Mouse (Mus musculus): ENCODE measurements around the gene Tvp23b.

Tvp23b gene

DNA sequence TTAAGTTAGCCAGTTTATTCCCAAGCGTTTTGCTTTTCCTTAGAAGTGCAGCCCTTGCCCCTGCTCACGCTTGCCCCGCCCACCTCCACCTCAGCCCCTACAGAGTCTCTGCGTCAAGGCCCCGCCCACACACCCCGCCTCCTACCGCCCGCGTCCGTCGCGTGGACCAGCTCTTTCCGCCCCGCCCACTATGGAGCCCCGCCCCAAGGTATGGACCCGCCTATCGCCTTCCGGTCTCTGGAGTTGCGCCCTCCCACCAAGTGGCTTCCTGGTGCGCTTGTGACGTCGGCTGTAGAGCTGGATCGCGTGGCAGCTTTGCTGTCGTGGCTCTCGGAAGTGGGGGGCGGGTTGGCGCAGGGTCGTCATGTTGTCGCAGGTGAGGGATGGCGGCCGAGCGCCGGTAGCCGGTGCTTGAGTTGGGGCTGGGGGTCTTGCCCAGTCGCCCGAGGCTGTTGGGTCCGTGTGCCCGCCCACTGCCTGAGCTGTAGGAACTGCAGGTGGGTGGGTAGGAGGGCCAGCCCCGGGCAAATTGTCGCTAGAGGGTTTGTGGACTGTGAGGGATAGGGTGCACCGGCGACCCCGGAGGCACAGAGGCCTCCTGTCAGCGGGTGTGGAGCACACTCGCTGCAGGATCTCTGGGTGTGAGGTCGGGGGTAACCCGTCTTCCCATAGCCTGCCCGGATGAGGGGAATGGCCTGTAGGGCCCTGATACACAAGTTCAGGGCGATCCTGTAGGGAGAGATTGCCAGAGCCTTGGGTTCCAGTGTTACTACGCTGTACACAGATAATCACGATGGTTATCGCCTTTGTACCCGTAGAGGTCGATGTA lies at the start of gene Tvp23b:
Tvp23b (plus strand) TSS at position 236 of the 829 bp plus-strand sequence.
- in situ Hi-C loops (cut with MboI; ENCODE audit: low sequenced_read_pairs), result no loop called here

DNA sequence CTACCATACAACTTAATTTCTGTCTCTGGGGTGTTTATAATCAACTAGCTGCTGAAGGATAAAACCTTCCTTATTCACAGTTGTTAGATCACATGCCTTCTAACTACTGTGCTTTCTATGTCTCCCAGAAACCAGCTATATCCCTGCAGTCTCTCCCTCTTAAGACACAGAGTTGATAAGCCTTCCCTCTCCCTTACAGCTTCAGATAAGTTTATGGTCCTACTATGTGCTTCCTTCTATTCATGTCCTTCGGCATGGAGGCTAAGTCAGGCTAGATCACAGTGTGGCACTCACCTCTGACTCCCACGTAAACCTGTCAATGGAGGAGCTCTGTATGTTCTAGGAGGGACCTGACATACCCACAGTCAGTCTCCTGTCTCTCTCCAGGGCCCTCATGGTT lies 48.9 kb upstream of the Tvp23b start:
- in situ Hi-C loops (cut with MboI; ENCODE audit: low sequenced_read_pairs), result no loop called here

DNA sequence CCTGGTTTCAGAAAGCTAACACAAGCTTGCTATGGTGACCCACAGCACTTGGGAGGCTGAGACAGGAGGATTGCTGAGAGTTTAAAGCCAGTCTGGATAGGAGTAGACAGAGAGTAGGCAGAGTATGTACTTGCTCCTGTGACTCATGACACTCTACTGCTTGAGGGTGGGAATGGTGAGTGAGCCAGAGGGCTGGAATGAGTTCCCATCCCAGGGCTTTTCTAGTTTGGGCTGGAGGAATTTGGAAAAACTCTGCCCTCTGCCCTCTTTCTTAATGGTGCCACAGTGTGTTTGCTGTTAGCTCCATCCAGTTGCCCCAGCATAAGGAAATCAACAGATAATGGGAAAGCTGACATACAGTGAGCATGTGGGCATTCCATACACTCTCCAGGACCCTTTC lies 47.3 kb upstream of the Tvp23b start:
- in situ Hi-C loops (cut with MboI; ENCODE audit: low sequenced_read_pairs), result no loop called here

DNA sequence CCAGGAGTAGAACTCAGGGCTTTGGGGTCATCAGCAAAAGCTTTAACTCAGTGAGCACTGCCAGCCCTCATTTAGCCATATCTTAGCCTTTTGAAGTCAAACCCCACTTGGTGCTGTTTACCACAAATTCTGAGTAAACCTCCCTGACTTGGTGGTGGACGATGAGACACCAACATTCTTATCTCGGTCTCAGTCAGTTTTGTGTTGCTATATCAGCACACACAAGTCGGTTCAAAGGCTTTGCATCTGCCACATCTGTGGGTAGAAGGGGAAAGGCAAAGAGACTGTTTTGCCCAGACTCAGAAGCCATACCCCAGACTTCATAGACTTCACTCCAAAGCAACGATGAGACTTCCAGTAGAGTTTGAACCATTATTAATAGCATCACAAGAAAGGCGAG lies 34.7 kb upstream of the Tvp23b start:
- in situ Hi-C loops (cut with MboI; ENCODE audit: low sequenced_read_pairs), result no loop called here

DNA sequence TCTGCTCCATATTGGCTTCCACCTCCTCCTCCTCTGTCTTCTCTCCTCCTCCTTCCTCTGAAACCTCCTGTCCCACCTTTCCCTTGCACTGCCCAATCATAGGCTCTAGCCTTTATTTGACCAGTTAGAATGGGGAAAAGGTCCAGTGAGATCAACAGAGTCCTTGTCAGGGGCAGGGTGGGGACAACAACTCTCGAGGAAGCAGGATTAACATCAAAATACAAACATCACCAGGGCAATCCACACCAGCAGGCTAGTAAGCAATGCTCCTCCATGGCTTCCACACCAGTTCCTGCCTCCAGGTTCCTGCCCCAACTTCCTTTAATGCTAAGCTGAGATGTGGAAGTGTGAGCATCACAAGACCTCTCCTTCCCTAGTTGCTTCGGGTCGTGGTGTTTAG lies 33.5 kb upstream of the Tvp23b start:
- in situ Hi-C loops (cut with MboI; ENCODE audit: low sequenced_read_pairs), result no loop called here

DNA sequence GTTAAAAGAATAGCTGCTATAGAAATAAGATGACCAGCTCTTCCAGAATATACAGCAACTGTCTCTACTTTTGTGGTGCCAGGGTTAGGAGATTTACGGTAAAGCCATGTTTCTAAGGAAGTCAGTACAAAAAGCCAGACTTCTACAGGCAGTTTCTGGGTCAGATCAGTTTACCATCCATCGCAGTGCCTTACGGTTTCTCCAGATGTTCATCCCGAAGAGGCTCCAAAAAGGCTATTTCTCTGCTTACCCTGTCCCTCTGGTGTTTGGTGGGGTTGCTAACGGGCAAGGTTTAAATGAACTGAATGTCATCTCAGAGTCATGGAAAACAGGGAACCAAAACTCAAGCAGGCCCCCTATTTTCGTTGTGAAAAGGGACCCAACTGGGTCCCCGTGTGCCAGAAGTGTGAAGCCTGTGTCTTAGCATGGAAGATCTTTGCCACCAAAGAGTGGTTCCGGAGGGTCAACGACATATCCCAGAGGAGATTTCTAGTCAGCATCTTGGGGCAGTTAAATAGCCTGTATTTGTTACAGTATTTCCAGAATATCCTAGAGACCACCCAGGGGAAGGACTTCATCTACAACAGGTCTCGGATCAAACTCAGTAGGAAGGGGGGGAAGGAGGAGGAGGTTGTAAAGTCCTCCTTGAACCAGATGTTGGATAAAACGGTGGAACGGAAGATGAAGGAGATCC lies 32.1 kb upstream of the Tvp23b start, which contains the start of gene Fbxw10:
Fbxw10 (plus strand) TSS at position 109 of the 694 bp plus-strand sequence.
- in situ Hi-C loops (cut with MboI; ENCODE audit: low sequenced_read_pairs), result no loop called here

DNA sequence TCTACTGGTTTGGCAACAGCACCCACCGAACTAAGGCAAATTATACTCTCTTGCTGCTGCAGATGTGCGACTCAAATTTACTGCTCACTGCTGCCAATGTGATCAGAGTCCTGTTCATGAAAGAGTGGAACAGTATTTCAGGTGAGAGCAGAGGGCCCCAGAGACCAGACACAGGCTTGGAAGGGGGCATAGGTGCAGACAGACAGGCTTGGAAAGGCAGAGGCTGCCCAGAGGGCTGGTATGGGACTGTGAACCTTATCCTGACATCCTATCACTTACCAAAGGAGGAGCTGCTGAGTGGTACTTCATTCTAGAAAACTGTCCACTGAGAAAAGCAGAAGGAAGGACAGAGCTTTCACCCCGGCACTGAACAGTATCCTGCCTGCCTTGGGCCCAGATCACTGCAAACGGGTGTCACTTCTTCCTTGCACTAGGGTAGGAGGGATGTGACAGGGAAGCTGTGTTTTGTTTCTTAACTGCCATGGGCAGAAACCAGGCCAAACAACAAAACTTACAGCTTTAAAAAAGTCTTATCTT lies 31.5 kb upstream of the Tvp23b start:
- in situ Hi-C loops (cut with MboI; ENCODE audit: low sequenced_read_pairs), result no loop called here

DNA sequence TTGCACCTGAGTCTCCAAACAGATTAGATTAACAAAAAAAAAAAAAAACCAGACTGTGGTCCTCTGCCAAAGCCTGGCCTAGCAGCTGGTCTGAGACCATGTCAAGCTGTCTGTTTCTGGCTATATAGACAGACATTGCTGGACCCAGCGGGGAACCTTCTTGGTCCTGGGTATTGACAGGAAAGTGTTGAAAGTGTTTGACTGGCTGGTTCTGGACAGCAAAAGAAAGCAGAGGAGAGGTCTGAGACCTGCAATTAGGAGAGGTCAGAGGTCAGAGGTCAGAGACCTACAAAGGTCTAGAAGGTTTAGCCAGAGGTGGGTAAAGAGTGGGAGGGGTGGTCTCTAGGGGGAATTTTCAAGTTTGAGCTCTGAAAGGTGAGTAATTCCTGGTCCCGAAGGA lies 31.0 kb upstream of the Tvp23b start:
- in situ Hi-C loops (cut with MboI; ENCODE audit: low sequenced_read_pairs), result no loop called here

DNA sequence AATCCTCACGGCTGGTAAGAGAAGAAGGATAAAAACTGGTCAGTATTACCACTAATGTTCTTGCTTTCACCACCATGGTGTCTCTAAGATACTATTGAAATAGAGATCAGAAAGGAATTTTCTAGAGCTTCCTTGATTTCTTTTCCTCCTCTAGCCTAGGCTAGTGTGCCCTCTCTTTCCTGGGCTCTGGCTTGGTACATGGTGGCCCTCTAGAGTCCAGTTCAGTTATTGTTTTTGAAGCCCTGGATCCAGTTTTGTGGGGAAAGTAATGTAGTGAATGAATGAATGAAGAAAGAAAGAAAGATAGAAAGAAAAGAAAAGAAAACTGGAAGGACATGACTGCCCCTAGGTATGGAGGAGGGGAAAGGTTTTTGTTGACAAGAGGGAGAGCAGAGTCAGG lies 28.1 kb upstream of the Tvp23b start:
- in situ Hi-C loops (cut with MboI; ENCODE audit: low sequenced_read_pairs), result no loop called here

DNA sequence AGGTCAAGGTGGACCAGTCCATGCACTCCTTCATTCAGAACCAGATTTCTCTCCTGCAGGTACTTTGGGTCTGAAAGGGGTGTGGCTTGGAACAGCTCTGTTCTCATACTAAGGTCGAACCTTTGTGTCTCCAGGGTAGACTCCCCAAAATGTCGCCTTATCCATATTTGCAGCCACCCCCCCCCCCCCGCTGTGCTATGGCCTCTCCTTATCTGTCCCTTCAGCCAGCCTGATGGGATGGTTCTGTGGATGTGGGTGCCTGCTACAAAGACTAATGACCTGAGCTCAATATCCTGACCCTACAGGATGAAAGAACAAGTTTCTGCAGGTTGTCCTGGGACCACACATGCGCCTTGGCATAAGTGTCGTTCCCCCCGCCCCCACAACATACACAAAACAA lies 25.9 kb upstream of the Tvp23b start:
- in situ Hi-C loops (cut with MboI; ENCODE audit: low sequenced_read_pairs), result no loop called here

DNA sequence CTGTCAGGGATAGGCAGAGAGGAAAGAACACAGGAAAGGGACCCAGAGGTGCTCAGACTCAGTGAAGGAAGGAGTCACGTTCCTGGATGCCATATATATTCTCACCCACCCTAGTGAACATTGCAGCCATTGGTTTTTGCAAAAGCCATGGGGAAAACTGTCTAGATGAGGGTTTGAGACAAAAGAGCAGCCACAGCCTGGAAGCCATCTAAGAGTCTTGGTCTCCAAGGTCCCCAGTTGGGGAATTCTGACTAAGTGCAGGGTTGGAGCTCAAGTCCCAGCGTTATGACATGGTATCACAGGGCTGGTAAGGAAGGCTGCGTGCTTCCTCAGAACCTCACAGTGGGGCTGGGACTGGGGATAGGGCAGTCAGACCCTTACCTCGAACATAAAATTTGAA lies 13.7 kb upstream of the Tvp23b start:
- in situ Hi-C loops (cut with MboI; ENCODE audit: low sequenced_read_pairs), result no loop called here

DNA sequence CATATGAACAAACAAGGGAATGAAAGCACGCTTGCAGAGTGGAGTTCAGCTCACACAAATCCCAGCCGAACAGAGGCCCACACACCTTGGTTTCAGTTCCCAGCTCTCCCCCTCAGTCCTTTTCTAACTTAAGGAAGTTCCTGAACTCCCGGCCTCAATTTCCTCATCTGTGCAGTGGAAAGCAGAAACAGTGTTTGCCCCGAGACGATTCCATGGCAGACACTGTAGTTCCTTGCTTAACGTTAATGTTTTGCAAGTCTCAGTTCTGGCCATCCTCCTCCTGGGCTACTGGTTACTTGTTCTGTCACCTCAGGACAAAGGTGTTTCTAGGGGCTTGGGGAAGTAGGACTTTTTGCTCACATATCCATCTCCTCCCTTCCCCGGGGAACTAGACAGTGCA lies 12.6 kb upstream of the Tvp23b start:
- in situ Hi-C loops (cut with MboI; ENCODE audit: low sequenced_read_pairs), result no loop called here

DNA sequence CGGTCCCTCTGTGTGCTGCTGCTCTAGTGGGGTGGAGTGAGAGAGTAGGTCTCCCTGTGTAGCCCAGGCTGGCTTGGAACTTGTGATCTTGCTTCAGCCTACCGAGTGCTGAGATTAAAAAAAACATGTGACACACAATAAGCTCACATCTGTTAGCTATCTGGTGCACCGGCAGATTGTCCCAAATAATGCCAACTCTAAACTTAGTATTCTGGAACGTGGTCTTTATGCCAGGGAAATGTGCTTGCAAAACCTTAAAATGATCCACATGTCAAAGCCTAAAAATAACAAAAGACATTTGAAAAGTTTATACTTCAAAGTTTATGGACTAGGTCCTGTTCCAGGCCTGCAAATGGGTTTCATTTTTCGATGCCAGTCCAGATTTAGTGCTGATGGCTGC lies 10.1 kb upstream of the Tvp23b start:
- in situ Hi-C loops (cut with MboI; ENCODE audit: low sequenced_read_pairs), result no loop called here

DNA sequence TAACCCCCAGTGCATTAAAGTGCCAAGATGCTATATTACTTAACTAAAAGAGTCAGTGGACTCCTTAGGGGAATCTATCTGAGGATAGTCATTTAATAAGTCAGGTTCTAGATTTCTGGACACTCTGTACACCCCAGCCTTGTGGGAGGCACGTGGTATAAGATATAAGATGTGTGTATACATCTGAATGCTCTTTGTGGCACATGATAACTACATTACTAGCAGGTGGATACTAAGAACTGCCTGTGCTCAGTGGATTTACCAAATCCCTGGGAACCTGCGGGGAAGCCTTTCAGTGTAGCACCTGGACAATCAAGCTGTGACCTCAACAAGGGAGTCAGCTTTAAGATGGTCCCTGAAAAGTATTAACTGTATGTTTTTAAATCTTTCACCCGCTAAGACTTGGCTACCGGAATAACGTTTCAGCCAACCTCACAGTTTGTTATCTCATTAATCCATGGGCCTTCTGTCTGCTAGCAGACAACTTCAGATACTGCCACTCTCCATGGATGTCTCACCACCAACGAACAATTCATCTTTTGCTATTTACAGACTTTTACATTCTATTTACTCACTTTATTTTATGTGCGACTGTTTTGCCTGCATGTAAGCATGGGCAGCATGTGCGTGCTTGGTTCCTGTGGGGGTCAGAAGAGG lies 9.4 kb upstream of the Tvp23b start:
- in situ Hi-C loops (cut with MboI; ENCODE audit: low sequenced_read_pairs), result no loop called here

DNA sequence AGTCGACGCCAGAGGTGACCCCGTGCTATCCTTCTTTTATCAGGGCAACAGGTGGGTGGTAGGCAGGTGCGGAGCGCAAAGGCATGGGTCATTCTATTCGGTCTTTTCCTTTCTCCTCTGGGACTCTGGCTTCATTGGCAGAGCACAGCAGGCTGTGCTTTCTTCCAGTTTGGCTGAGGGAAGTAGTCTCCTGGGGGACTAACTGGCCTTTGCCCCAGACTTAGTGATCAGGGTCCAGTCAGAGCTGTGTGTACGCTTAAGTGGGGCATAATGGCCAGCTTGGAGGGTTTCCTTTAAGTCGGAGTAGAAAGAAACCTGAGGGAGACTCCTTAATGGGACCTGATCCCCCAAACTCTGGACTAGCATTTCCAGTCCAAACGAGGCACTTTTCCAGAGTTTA lies 5.8 kb upstream of the Tvp23b start:
- in situ Hi-C loops (cut with MboI; ENCODE audit: low sequenced_read_pairs), result no loop called here

DNA sequence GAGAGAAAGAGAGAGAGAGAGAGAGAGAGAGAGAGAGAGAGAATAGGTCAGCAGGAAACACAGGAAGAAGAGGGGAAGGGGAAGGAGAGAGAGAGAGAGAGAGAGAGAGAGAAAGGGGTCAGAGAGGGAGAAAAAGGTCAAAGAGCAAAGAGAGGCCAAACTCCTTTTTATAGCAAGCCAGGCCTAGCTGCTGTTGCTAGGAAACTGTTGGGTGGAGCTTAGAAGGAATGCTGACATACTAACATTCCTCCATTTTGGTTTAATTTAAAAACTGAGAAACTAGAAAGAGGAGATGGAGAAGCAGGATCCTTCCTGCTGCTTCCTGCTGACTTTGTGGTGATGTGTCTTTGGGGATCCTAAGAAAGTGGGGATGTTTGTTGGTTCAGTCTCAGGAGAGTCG lies 3.6 kb upstream of the Tvp23b start:
- in situ Hi-C loops (cut with MboI; ENCODE audit: low sequenced_read_pairs), result no loop called here

DNA sequence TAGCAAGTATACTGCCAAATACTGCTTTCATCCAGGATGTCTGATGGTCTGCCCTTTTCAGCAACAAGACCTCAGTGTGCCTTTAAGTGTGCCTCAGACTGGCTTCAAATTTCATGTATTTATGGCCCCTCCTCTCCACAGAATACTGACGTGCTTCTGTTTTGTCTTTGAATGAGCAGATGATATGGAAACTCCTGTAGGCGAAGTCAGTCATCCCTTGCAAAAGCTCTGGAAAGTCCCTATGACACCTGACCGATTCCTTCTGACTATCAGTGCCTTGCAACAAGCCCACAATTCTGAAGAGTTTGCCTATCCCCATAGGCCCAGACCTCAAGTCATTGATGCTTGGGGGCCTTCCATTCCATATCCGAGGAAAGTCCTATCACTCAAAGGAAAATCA lies 2.8 kb upstream of the Tvp23b start:
- in situ Hi-C loops (cut with MboI; ENCODE audit: low sequenced_read_pairs), result no loop called here

DNA sequence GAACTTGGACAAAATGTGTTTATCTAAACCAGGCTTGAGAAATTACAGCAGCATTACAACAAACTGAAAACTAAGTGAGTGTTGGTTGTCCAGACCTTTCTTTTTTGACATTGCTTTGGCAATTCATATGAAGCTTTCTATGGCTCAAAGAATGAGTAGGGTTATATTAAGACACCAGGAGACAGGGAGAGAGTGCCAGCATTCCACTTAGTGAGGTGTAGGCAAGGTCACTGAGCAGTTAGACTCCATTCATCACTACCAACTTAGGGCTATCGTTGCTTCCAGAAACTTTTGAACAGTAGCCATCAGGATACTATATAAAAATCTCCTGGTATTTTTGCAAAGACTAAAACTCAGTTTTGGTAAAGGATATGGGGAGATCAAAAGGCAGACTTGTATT lies 1.9 kb upstream of the Tvp23b start:
- in situ Hi-C loops (cut with MboI; ENCODE audit: low sequenced_read_pairs), result no loop called here

DNA sequence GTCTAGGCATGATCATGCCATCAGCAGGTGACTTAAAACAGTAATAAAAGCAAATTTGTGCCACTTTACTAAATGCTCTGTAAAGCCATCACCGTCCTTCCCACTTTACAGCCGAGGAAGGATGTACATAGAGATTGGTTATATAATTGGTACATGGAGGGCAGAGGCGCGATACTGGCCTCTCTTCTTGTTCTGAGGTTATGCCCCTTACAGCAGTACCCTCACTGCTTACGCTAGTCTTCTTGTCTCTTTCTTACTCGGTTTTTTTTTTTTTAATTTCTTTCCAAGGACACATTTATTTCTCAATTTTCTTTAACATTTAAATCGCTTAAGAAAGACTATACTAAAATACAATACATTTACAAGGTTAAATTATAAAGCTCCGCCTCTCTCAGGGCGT lies 527 bp upstream of the Tvp23b start:
- in situ Hi-C loops (cut with MboI; ENCODE audit: low sequenced_read_pairs), result no loop called here

DNA sequence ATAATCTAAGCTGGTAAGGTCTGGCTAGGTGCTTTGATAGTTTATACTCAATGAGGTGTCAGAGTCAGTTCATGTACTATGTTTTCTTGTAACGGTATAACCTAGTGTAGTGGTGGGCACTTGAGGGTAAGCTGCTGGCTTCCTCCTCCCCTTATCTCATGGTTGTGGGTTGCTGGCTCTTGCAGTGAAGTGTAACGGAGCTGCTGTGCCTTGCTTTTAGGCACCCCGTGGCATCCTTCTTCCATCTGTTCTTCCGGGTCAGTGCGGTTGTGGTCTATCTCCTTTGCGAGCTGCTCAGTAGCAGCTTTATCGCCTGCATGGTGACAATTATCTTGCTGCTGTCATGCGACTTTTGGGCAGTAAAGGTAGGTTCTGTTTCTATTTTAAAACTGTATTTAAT lies 4.2 kb downstream of the Tvp23b start:
- in situ Hi-C loops (cut with MboI; ENCODE audit: low sequenced_read_pairs), result no loop called here

DNA sequence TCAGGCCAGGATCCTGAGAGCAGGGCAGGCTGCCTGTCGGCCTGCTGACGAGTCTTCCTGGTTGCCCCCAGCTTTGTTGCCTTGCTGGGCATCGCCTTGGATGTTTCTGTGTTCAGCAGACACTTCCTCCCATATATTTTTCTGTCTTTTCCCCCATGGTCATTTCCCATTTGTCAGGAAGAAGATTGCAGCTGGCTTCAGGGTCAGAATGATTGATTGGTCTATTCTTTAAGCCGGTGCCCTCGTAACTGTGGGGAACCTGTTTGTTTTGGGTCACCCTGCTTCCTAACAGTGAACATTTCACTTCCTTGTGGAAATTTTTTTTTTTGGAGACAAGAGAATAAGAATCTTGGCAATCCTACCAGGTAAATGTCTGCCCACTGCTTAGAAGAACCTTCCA lies 6.1 kb downstream of the Tvp23b start:
- in situ Hi-C loops (cut with MboI; ENCODE audit: low sequenced_read_pairs), result no loop called here

DNA sequence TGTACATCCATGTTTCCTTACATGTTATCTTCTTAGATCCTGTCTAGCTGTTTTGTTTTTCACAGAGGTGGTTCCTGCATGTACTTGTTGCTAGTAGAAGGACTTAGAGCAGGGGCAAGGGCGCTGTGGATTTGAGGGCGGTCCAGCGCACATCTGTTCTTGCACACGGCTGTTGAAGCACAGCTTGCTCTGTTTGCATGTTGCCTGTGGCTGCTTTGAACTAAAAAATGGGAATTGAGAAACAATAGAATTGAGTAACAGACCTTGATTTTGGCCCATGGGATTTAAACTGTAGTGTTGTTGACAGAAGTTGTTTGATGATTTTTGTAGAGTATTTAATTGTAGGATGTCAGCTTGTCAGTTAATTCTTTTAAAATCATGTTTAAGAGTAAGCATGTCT lies 11.5 kb downstream of the Tvp23b start:
- in situ Hi-C loops (cut with MboI; ENCODE audit: low sequenced_read_pairs), result no loop called here

Measured in CH12F3 (cell line).